8 mouse cellular contexts compared by ENCODE assay signal in genomic region chr2:18688286-18688685, GRCm38 (mm10). TPM values are rescaled to one million over a fixed set of nuclear protein-coding genes. Genes with fewer than 3 reads are reported as not detected.
A peak's percentile ranks its signal among the peaks of the same experiment; 100 is the strongest.
DNase-seq lines count a peak whose midpoint lies in the region; ATAC-seq and TF ChIP-seq lines count a peak whose summit lies in the region.

No protein-coding gene starts in this region.

- TF ChIP-seq CTCF in lung, postnatal 0 days (IDR thresholded peaks at IDR 0.05), result no peak
- TF ChIP-seq CTCF in small intestine, adult 2 months (IDR thresholded peaks at IDR 0.05; ENCODE audit: extremely low read depth, insufficient read length, insufficient replicate concordance, low read depth, low read length), result no peak

- no peaks in the 10 kb centered on the region for H3K9me3 ChIP-seq in lung, postnatal 0 days (ENCODE audit: low read length)
- no peaks in the 10 kb centered on the region for H3K9me3 ChIP-seq in forebrain, embryonic 12.5 days
- H3K9me3 ChIP-seq in limb, embryonic 13.5 days, result no peaks in the 10 kb centered on the region

- H3K4me2 ChIP-seq in lung, postnatal 0 days (replicated peaks; ENCODE audit: low read depth, low read length), result peak overlapping the region; percentile 77
- peak overlapping the region; percentile 92 for H3K4me2 ChIP-seq in forebrain, embryonic 12.5 days
- H3K4me2 ChIP-seq in limb, embryonic 13.5 days (replicated peaks), result peak overlapping the region; percentile 77

- peaks cover 17% of the 10 kb centered on the region for H3K4me1 ChIP-seq in lung, postnatal 0 days (ENCODE audit: insufficient read depth, low read depth, low read length)
- peaks cover 23% of the 10 kb centered on the region for H3K4me1 ChIP-seq in forebrain, embryonic 12.5 days
- peaks cover 20% of the 10 kb centered on the region for H3K4me1 ChIP-seq in limb, embryonic 13.5 days
- H3K4me1 ChIP-seq in small intestine, adult 2 months (ENCODE audit: control insufficient read depth, insufficient read depth, insufficient read length, low read length), result peaks cover 20% of the 10 kb centered on the region

- peak overlapping the region; percentile 46; the same call in 1 of the 2 replicates for H3K4me3 ChIP-seq in lung, postnatal 0 days (ENCODE audit: low read depth, low read length)
- H3K4me3 ChIP-seq in forebrain, embryonic 12.5 days (replicated peaks), result peak overlapping the region; percentile 53
- H3K4me3 ChIP-seq in limb, embryonic 13.5 days, result peak overlapping the region; percentile 50
- H3K4me3 ChIP-seq in small intestine, adult 2 months (ENCODE audit: low read depth, low read length), result peak overlapping the region; percentile 62

- no peak for ATAC-seq in lung, postnatal 0 days
- ATAC-seq in forebrain, embryonic 12.5 days (ENCODE audit: low FRiP score), result no peak
- ATAC-seq in limb, embryonic 13.5 days (ENCODE audit: low FRiP score, low read depth), result no peak
- no peak for ATAC-seq in megakaryocyte progenitor cell, adult 5-6 weeks (replicated peaks; ENCODE audit: poor library complexity)
- ATAC-seq in cerebellum, adult (ENCODE audit: insufficient number of reproducible peaks, low FRiP score, low TSS enrichment), result no peak

- no peak for DNase-seq in lung, postnatal 0 days (ENCODE audit: low spot score)
- no peak for DNase-seq in lung, postnatal 25 days (ENCODE audit: low spot score)
- DNase-seq in thymus, postnatal 0 days (ENCODE audit: low spot score), result no peak

- no peak overlapping the region for H3K27ac ChIP-seq in lung, postnatal 0 days (ENCODE audit: low read length)
- no peak overlapping the region for H3K27ac ChIP-seq in forebrain, embryonic 12.5 days
- no peak overlapping the region for H3K27ac ChIP-seq in limb, embryonic 13.5 days
- H3K27ac ChIP-seq in small intestine, adult 2 months (ENCODE audit: insufficient read depth, low read depth, low read length), result no peak overlapping the region

- WGBS in lung, postnatal 0 days, result 11% methylated on average over 6 of the region's 6 CpGs
- 4% methylated on average over 6 of the region's 6 CpGs for WGBS in forebrain, embryonic 12.5 days
- 1% methylated on average over 6 of the region's 6 CpGs for WGBS in limb, embryonic 13.5 days
- WGBS in small intestine, adult 2 months, result 26% methylated on average over 6 of the region's 6 CpGs

- no peak for TF ChIP-seq POLR2A in small intestine, adult 2 months (IDR thresholded peaks at IDR 0.05; ENCODE audit: low read depth, low read length)

- no peak overlapping the region for H3K9ac ChIP-seq in lung, postnatal 0 days (replicated peaks; ENCODE audit: low read depth)
- H3K9ac ChIP-seq in forebrain, embryonic 12.5 days, result no peak overlapping the region
- H3K9ac ChIP-seq in limb, embryonic 13.5 days, result no peak overlapping the region

- H3K36me3 ChIP-seq in lung, postnatal 0 days (ENCODE audit: insufficient read depth, low read length), result no peaks in the 10 kb centered on the region; the same call in 1 of the 2 replicates
- peaks cover 7% of the 10 kb centered on the region for H3K36me3 ChIP-seq in forebrain, embryonic 12.5 days (replicated peaks)
- H3K36me3 ChIP-seq in limb, embryonic 13.5 days, result peaks cover 8% of the 10 kb centered on the region
- peaks cover 3% of the 10 kb centered on the region; the same call in 1 of the 2 replicates for H3K36me3 ChIP-seq in small intestine, adult 2 months (ENCODE audit: control insufficient read depth, insufficient read depth, low read length)

- peaks cover 49% of the 10 kb centered on the region for H3K27me3 ChIP-seq in lung, postnatal 0 days (replicated peaks; ENCODE audit: insufficient read depth, low read length)
- peaks cover 64% of the 10 kb centered on the region for H3K27me3 ChIP-seq in forebrain, embryonic 12.5 days
- H3K27me3 ChIP-seq in limb, embryonic 13.5 days, result peaks cover 77% of the 10 kb centered on the region
- peaks cover 41% of the 10 kb centered on the region for H3K27me3 ChIP-seq in small intestine, adult 2 months (ENCODE audit: control insufficient read depth, insufficient read depth, low read length)

- TF ChIP-seq EP300 in lung, postnatal 0 days (IDR thresholded peaks at IDR 0.05), result no peak

RNA-seq across cellular contexts. Expression of gene Spag6, which starts 5.5 kb away (rescaled TPM):
- polyA plus RNA-seq in lung, postnatal 0 days (2015; fragmentation: Nextera tagmentation; extraction: Ambion mirVana), result 0.07 and 0.42 TPM in 2 replicates
- 0.18 and 0.50 TPM in 2 replicates for polyA plus RNA-seq in forebrain, embryonic 12.5 days (2016; fragmentation: Nextera tagmentation; extraction: Ambion mirVana)
- polyA plus RNA-seq in limb, embryonic 13.5 days (2015; fragmentation: Nextera tagmentation; extraction: Ambion mirVana), result 0.13 TPM in 1 of 2 replicates, not detected in the other
- polyA plus RNA-seq in small intestine, adult 2 months (2012; rRNA removed), result 0.27 and 0.41 TPM in 2 replicates
- total RNA-seq in megakaryocyte progenitor cell, adult 5-6 weeks (2015), result not detected in 2 replicates
- not detected in 2 replicates for total RNA-seq in megakaryocyte progenitor cell, adult 5-6 weeks (2017)
- polyA plus RNA-seq in thymus, postnatal 0 days (2015; fragmentation: Nextera tagmentation; extraction: Ambion mirVana), result not detected in 2 replicates

RNA-seq across cellular contexts. Expression of gene Bmi1, which starts 11.5 kb away (rescaled TPM):
- polyA plus RNA-seq in lung, postnatal 0 days (2015; fragmentation: Nextera tagmentation; extraction: Ambion mirVana), result 13.2 and 15.2 TPM in 2 replicates
- polyA plus RNA-seq in forebrain, embryonic 12.5 days (2016; fragmentation: Nextera tagmentation; extraction: Ambion mirVana), result 42.0 and 43.9 TPM in 2 replicates
- polyA plus RNA-seq in limb, embryonic 13.5 days (2015; fragmentation: Nextera tagmentation; extraction: Ambion mirVana), result 23.3 and 23.7 TPM in 2 replicates
- polyA plus RNA-seq in small intestine, adult 2 months (2012; rRNA removed), result 2.1 and 3.1 TPM in 2 replicates
- 53.2 and 56.6 TPM in 2 replicates for total RNA-seq in megakaryocyte progenitor cell, adult 5-6 weeks (2015)
- 37.4 and 41.2 TPM in 2 replicates for total RNA-seq in megakaryocyte progenitor cell, adult 5-6 weeks (2017)
- polyA plus RNA-seq in thymus, postnatal 0 days (2015; fragmentation: Nextera tagmentation; extraction: Ambion mirVana), result 15.7 TPM in 2 replicates

RNA-seq across cellular contexts. Expression of gene Commd3, which starts 16.1 kb away (rescaled TPM):
- 175 and 184 TPM in 2 replicates for polyA plus RNA-seq in lung, postnatal 0 days (2015; fragmentation: Nextera tagmentation; extraction: Ambion mirVana)
- polyA plus RNA-seq in forebrain, embryonic 12.5 days (2016; fragmentation: Nextera tagmentation; extraction: Ambion mirVana), result 156 and 162 TPM in 2 replicates
- 243 and 250 TPM in 2 replicates for polyA plus RNA-seq in limb, embryonic 13.5 days (2015; fragmentation: Nextera tagmentation; extraction: Ambion mirVana)
- 12.8 and 19.7 TPM in 2 replicates for polyA plus RNA-seq in small intestine, adult 2 months (2012; rRNA removed)
- 139 and 147 TPM in 2 replicates for total RNA-seq in megakaryocyte progenitor cell, adult 5-6 weeks (2015)
- total RNA-seq in megakaryocyte progenitor cell, adult 5-6 weeks (2017), result 169 and 175 TPM in 2 replicates
- polyA plus RNA-seq in thymus, postnatal 0 days (2015; fragmentation: Nextera tagmentation; extraction: Ambion mirVana), result 275 and 308 TPM in 2 replicates
